Mouse (Mus musculus) MEL (cell line): ENCODE results near the gene A730071L15Rik. TPM values are rescaled to one million over a fixed set of nuclear protein-coding genes. Genes with fewer than 3 reads are reported as not detected.

Experiments used
- DNase-seq: peaks from one replicate; pipeline ENCODE4 v3.0.0; 2011; ENCODE audit warnings: low read depth, low spot score
- H3K27ac ChIP-seq: 2 replicates; pipeline ENCODE4 v1.5.1; 2012; ENCODE audit warnings: low read depth, mild to moderate bottlenecking, control low read depth, low read length, moderate library complexity; ENCODE audit not compliant: control insufficient read depth
- H3K27me3 ChIP-seq, 2 experiments: fragments of 150-350 bp in 1 of 2; sonication (generic) in 1 of 2; 2 replicates each; pipeline ENCODE4 v1.6.1; 2012; ENCODE audit warnings: low read length in 2 of 2, mild to moderate bottlenecking in 2 of 2, improper control_type of control experiment in 1 of 2, moderate library complexity in 1 of 2; ENCODE audit not compliant: insufficient read depth in 2 of 2, control insufficient read depth in 1 of 2
- H3K36me3 ChIP-seq, 2 experiments: 2 replicates each; pipeline ENCODE4 v1.6.1; 2012 to 2014; ENCODE audit warnings: low read length in 2 of 2, improper control_type of control experiment in 1 of 2, inconsistent platforms in 1 of 2, mild to moderate bottlenecking in 1 of 2; ENCODE audit not compliant: insufficient read depth in 2 of 2, control insufficient read depth in 1 of 2
- H3K4me1 ChIP-seq, 2 experiments: fragments of 150-350 bp in 1 of 2; sonication (generic) in 1 of 2; 2 replicates each; pipeline ENCODE4 v1.6.1; 2012; ENCODE audit warnings: low read length in 2 of 2, improper control_type of control experiment in 1 of 2, mild to moderate bottlenecking in 1 of 2; ENCODE audit not compliant: insufficient read depth in 2 of 2, control insufficient read depth in 1 of 2
- H3K4me3 ChIP-seq, 2 experiments: fragments of 150-350 bp in 1 of 2; sonication (generic) in 1 of 2; 2 replicates each; pipeline ENCODE4 v1.5.1; 2012; ENCODE audit warnings: low read depth in 2 of 2, low read length in 2 of 2, mild to moderate bottlenecking in 2 of 2, moderate library complexity in 2 of 2, control low read depth in 1 of 2, improper control_type of control experiment in 1 of 2; ENCODE audit not compliant: control insufficient read depth in 1 of 2, insufficient read depth in 1 of 2
- H3K79me2 ChIP-seq: 2 replicates; pipeline ENCODE4 v1.6.1; 2012; ENCODE audit warnings: mild to moderate bottlenecking, low read length, moderate library complexity; ENCODE audit not compliant: control insufficient read depth, poor library complexity, insufficient read depth
- H3K9ac ChIP-seq: 2 replicates; pipeline ENCODE4 v1.6.1; 2012; ENCODE audit warnings: low read depth, mild to moderate bottlenecking, control low read depth, low read length, moderate library complexity; ENCODE audit not compliant: control insufficient read depth, poor library complexity, severe bottlenecking
- H3K9me3 ChIP-seq: fragments of 150-350 bp; sonication (generic); replicated peaks from 2 replicates; pipeline ENCODE4 v1.6.1; 2012; ENCODE audit warnings: mild to moderate bottlenecking, low read length, improper control_type of control experiment, moderate library complexity; ENCODE audit not compliant: insufficient read depth
- CHD1 ChIP-seq: IDR thresholded peaks from 2 replicates; pipeline ENCODE4 v1.6.1; 2012; ENCODE audit warnings: low read depth, mild to moderate bottlenecking, inconsistent platforms, low read length, improper control_type of control experiment
- CHD2 ChIP-seq: IDR thresholded peaks from 2 replicates; pipeline ENCODE4 v1.6.1; 2011; ENCODE audit warnings: low read length, improper control_type of control experiment
- CTCF ChIP-seq, 3 experiments: IDR thresholded peaks in 2 of 3; conservative IDR thresholded peaks in 1 of 3; 2 replicates each; pipeline ENCODE4 v1.5.1; 2011 to 2012; ENCODE audit warnings: low read length in 3 of 3, low read depth in 2 of 3, mild to moderate bottlenecking in 2 of 3, improper control_type of control experiment in 1 of 3, inconsistent platforms in 1 of 3, mixed read lengths in 1 of 3, moderate library complexity in 1 of 3; ENCODE audit not compliant: control insufficient read depth in 1 of 3, insufficient read depth in 1 of 3, poor library complexity in 1 of 3, severe bottlenecking in 1 of 3
- ETS1 ChIP-seq: IDR thresholded peaks from 2 replicates; pipeline ENCODE4 v1.6.1; 2012; ENCODE audit warnings: low read depth, mild to moderate bottlenecking, inconsistent platforms, low read length, improper control_type of control experiment, moderate library complexity
- GABPA ChIP-seq: IDR thresholded peaks from 2 replicates; pipeline ENCODE4 v1.6.1; 2012; ENCODE audit warnings: low read depth, mild to moderate bottlenecking, inconsistent platforms, low read length, improper control_type of control experiment, moderate library complexity
- GATA1 ChIP-seq: IDR thresholded peaks from 2 replicates; pipeline ENCODE4 v1.6.1; 2011; ENCODE audit warnings: low read depth, low read length, improper control_type of control experiment
- HCFC1 ChIP-seq: IDR thresholded peaks from 2 replicates; pipeline ENCODE4 v1.6.1; 2012; ENCODE audit warnings: low read depth, mild to moderate bottlenecking, inconsistent platforms, low read length, improper control_type of control experiment, moderate library complexity
- JUND ChIP-seq: IDR thresholded peaks from 2 replicates; pipeline ENCODE4 v1.6.1; 2011; ENCODE audit warnings: low read depth, mild to moderate bottlenecking, improper control_type of control experiment, low read length
- KAT2A ChIP-seq: conservative IDR thresholded peaks from 2 replicates; pipeline ENCODE4 v1.6.1; 2012; ENCODE audit warnings: low read depth, low read length, improper control_type of control experiment, inconsistent platforms
- MYC ChIP-seq: IDR thresholded peaks from 2 replicates; pipeline ENCODE4 v1.6.1; 2011; ENCODE audit warnings: low read depth, mild to moderate bottlenecking, low read length, improper control_type of control experiment, moderate library complexity
- NELFE ChIP-seq: IDR thresholded peaks from 2 replicates; pipeline ENCODE4 v1.6.1; 2011; ENCODE audit warnings: low read depth, low read length, improper control_type of control experiment
- POLR2A ChIP-seq, 2 experiments: IDR thresholded peaks; 2 replicates each; pipeline ENCODE4 v1.6.1; 2011 to 2012; ENCODE audit warnings: low read length in 2 of 2, mild to moderate bottlenecking in 2 of 2, control low read depth in 1 of 2, improper control_type of control experiment in 1 of 2, low read depth in 1 of 2, moderate library complexity in 1 of 2; ENCODE audit not compliant: control insufficient read depth in 1 of 2, insufficient read depth in 1 of 2, poor library complexity in 1 of 2
- POLR2AphosphoS2 ChIP-seq: IDR thresholded peaks from 2 replicates; pipeline ENCODE4 v1.6.1; 2011; ENCODE audit warnings: low read length, improper control_type of control experiment
- RCOR1 ChIP-seq: IDR thresholded peaks from 2 replicates; pipeline ENCODE4 v1.6.1; 2012; ENCODE audit warnings: low read depth, mild to moderate bottlenecking, inconsistent platforms, low read length, improper control_type of control experiment
- SIN3A ChIP-seq: IDR thresholded peaks from 2 replicates; pipeline ENCODE4 v1.6.1; 2012; ENCODE audit warnings: low read length, improper control_type of control experiment, inconsistent platforms
- SMC3 ChIP-seq: IDR thresholded peaks from 2 replicates; pipeline ENCODE4 v1.6.1; 2011; ENCODE audit warnings: low read depth, low read length, improper control_type of control experiment
- TAL1 ChIP-seq: IDR thresholded peaks from 2 replicates; pipeline ENCODE4 v1.6.1; 2012; ENCODE audit warnings: mild to moderate bottlenecking, inconsistent platforms, low read length, moderate library complexity, mixed read lengths
- TBP ChIP-seq: IDR thresholded peaks from 2 replicates; pipeline ENCODE4 v1.8.0; 2011; ENCODE audit warnings: low read depth, low read length, improper control_type of control experiment
- TCF12 ChIP-seq: IDR thresholded peaks from 2 replicates; pipeline ENCODE4 v1.6.1; 2014; ENCODE audit warnings: low read depth, mild to moderate bottlenecking, inconsistent platforms, low read length, improper control_type of control experiment, moderate library complexity
- USF1 ChIP-seq: IDR thresholded peaks from 2 replicates; pipeline ENCODE4 v1.6.1; 2014; ENCODE audit warnings: low read depth, mild to moderate bottlenecking, inconsistent platforms, low read length, improper control_type of control experiment, moderate library complexity
- USF2 ChIP-seq, 2 experiments: IDR thresholded peaks; 2 replicates each; pipeline ENCODE4 v1.6.1; 2011 to 2012; ENCODE audit warnings: improper control_type of control experiment in 2 of 2, low read length in 2 of 2, borderline replicate concordance in 1 of 2, inconsistent platforms in 1 of 2, low read depth in 1 of 2, mild to moderate bottlenecking in 1 of 2; ENCODE audit not compliant: insufficient read depth in 1 of 2
- ZKSCAN1 ChIP-seq: IDR thresholded peaks from 2 replicates; pipeline ENCODE4 v1.6.1; 2012; ENCODE audit warnings: low read depth, mild to moderate bottlenecking, inconsistent platforms, low read length, improper control_type of control experiment, moderate library complexity
- polyA plus RNA-seq, 2 experiments: library from polyadenylated mRNA; stranded (reverse) in 1 of 2; unstranded in 1 of 2; fragments of >175 nt in 1 of 2; fragments of >200 nt in 1 of 2; gene quantifications; 2 replicates each; pipeline versions ENCODE4 v1.2.1 to v1.2.4; 2012; ENCODE audit warnings: low replicate concordance in 2 of 2, low read depth in 1 of 2; ENCODE audit not compliant: insufficient read length in 2 of 2, insufficient read depth in 1 of 2, missing spikeins in 1 of 2
- total RNA-seq: library from RNA; depleted of rRNA; stranded (reverse); fragments of 300-350 nt; gene quantifications from 2 replicates; pipeline ENCODE4 v1.2.3, GENCODE M21; 2012

A730071L15Rik gene
- total and polyA plus RNA-seq, 3 experiments = 0.13 to 0.46 TPM; not detected in 1

GRCm38 (mm10) chr11:6161549-6161948 lies 38.3 kb upstream of the A730071L15Rik start:
- no peak overlapping the region for H3K4me3 ChIP-seq
- peaks cover 0 to 1% of the 10 kb centered on the region in 2 experiments; a peak in 2 of 4 replicates for H3K36me3 ChIP-seq
- TF ChIP-seq GATA1 (no peak), JUND (no peak), ZKSCAN1 (no peak), POLR2A (IDR thresholded peaks at IDR 0.05; ENCODE audit: control insufficient read depth in 1 of 2, insufficient read depth in 1 of 2, low read depth in 1 of 2, low read length in 2 of 2, poor library complexity in 1 of 2) (no peak), CTCF (IDR thresholded peaks at IDR 0.05 in 2 of 3, conservative IDR thresholded peaks at IDR 0.05 in 1 of 3; ENCODE audit: control insufficient read depth in 1 of 3, insufficient read depth in 1 of 3, low read depth in 2 of 3, low read length in 3 of 3, poor library complexity in 1 of 3, severe bottlenecking in 1 of 3) (no peak), MYC (no peak), HCFC1 (no peak), USF2 (IDR thresholded peaks at IDR 0.05; ENCODE audit: borderline replicate concordance in 1 of 2, insufficient read depth in 1 of 2, low read depth in 1 of 2, low read length in 2 of 2) (no peak), CHD2 (no peak), KAT2A (no peak), NELFE (no peak), CHD1 (no peak), POLR2AphosphoS2 (no peak), TBP (no peak), SIN3A (no peak), RCOR1 (no peak), USF1 (no peak)
- no peaks in the 10 kb centered on the region for H3K4me1 ChIP-seq
- H3K79me2 ChIP-seq = peaks cover 34% of the 10 kb centered on the region
- DNase-seq = no peak
- no peaks in the 10 kb centered on the region for H3K27me3 ChIP-seq
- H3K27ac ChIP-seq = no peak overlapping the region
- H3K9me3 ChIP-seq = no peaks in the 10 kb centered on the region
- no peak overlapping the region for H3K9ac ChIP-seq

GRCm38 (mm10) chr11:6163062-6163461 lies 36.8 kb upstream of the A730071L15Rik start:
- Histone ChIP-seq H3K36me3 (peaks cover 0 to 3% of the 10 kb centered on the region in 2 experiments; a peak in 2 of 4 replicates), H3K79me2 (peaks cover 33% of the 10 kb centered on the region), H3K27ac (no peak overlapping the region), H3K9ac (no peak overlapping the region), H3K27me3 (no peaks in the 10 kb centered on the region), H3K9me3 (no peaks in the 10 kb centered on the region), H3K4me3 (no peak overlapping the region), H3K4me1 (no peaks in the 10 kb centered on the region)
- no peak for DNase-seq
- TF ChIP-seq ETS1 (no peak), TCF12 (no peak), CTCF (IDR thresholded peaks at IDR 0.05 in 2 of 3, conservative IDR thresholded peaks at IDR 0.05 in 1 of 3; ENCODE audit: control insufficient read depth in 1 of 3, insufficient read depth in 1 of 3, low read depth in 2 of 3, low read length in 3 of 3, poor library complexity in 1 of 3, severe bottlenecking in 1 of 3) (no peak), GABPA (no peak), JUND (no peak), SMC3 (no peak), TAL1 (no peak), USF2 (IDR thresholded peaks at IDR 0.05; ENCODE audit: borderline replicate concordance in 1 of 2, insufficient read depth in 1 of 2, low read depth in 1 of 2, low read length in 2 of 2) (no peak)
